Mouse (Mus musculus) megakaryocyte, embryonic 14.5 days (primary cell): ENCODE measurements around the gene Scd2.

Experiments used
- FLI1 ChIP-seq: IDR thresholded peaks from 2 replicates; pipeline ENCODE4 v1.6.1; 2012; ENCODE audit warnings: low read length, inconsistent platforms, mixed read lengths
- GATA1 ChIP-seq: IDR thresholded peaks from 3 replicates; pipeline ENCODE4 v1.6.1; 2012; ENCODE audit warnings: mixed read lengths, low read length, inconsistent platforms, borderline replicate concordance

GRCm38 (mm10) chr19:44305701-44306100 is 12.2 kb downstream of the Scd2 start:
- TF ChIP-seq GATA1: no peak
- no peak for TF ChIP-seq FLI1
